9 mouse cellular contexts compared by ENCODE assay signal in genomic region chr14:46034301-46034700, GRCm38 (mm10).
"Had no signal": no experiment of that assay in that cellular context is flagged by ENCODE, and none has a peak within 500 bp of the region (broad histone marks: within the 10 kb centered on the region; RNA-seq: fewer than 3 reads in every experiment).

No protein-coding gene starts in this region.

- DNase-seq: kidney, postnatal 10 days; kidney, postnatal 36 days; left cerebral cortex, postnatal 4 days; liver, postnatal 0 days; lung, embryonic 14.5 days; right cerebral cortex, adult 18-20 months; right cerebral cortex, postnatal 14 days; right cerebral cortex, postnatal 4 days; thymus, postnatal 25 days had no signal
